ENCODE assay signal across 11 mouse cellular contexts in genomic region chr9:102733999-102734738, GRCm38 (mm10). TPM values are rescaled to one million over a fixed set of nuclear protein-coding genes. Genes with fewer than 3 reads are reported as not detected.
A peak's percentile ranks its signal among the peaks of the same experiment; 100 is the strongest.
DNase-seq lines count a peak whose midpoint lies in the region; ATAC-seq and TF ChIP-seq lines count a peak whose summit lies in the region.
"Had no signal": no experiment of that assay in that cellular context is flagged by ENCODE, and none has a peak within 500 bp of the region (broad histone marks: within the 10 kb centered on the region; RNA-seq: fewer than 3 reads in every experiment).

No protein-coding gene starts in this region.

- no peak for DNase-seq in limb, embryonic 10.5 days (ENCODE audit: low spot score)
- no peak for DNase-seq in Patski (ENCODE audit: low read depth, low spot score)
- peak; percentile 78 for DNase-seq in kidney, adult 18-20 months
- DNase-seq in lung, postnatal 0 days (ENCODE audit: low spot score): peak; percentile 73
- no peak for DNase-seq in hindbrain, embryonic 14.5 days (ENCODE audit: low spot score)
- no peak for DNase-seq in left cerebral cortex, postnatal 14 days (ENCODE audit: low spot score in 2 of 2)

- H3K36me3 ChIP-seq in limb, embryonic 13.5 days: peaks cover 52% of the 10 kb centered on the region
- H3K36me3 ChIP-seq in limb, embryonic 10.5 days: peaks cover 55% of the 10 kb centered on the region
- H3K36me3 ChIP-seq in lung, postnatal 0 days (ENCODE audit: insufficient read depth, low read length): peaks cover 37% of the 10 kb centered on the region
- H3K36me3 ChIP-seq in hindbrain, embryonic 14.5 days (replicated peaks; ENCODE audit: control insufficient read depth, insufficient read depth): peaks cover 53% of the 10 kb centered on the region

- CTCF ChIA-PET in Patski (lab: Charles Lee): interaction anchor here (0.8 to 4.9 kb wide), 6 partner anchors 11 to 133 kb away, joined by 3 to 26 read pairs (median 3); no protein-coding TSS in a partner anchor

- no peaks in the 10 kb centered on the region for H3K27me3 ChIP-seq in limb, embryonic 13.5 days
- H3K27me3 ChIP-seq in limb, embryonic 10.5 days (ENCODE audit: low read depth, poor library complexity, severe bottlenecking): no peaks in the 10 kb centered on the region
- no peaks in the 10 kb centered on the region for H3K27me3 ChIP-seq in Patski
- no peaks in the 10 kb centered on the region for H3K27me3 ChIP-seq in lung, postnatal 0 days (replicated peaks; ENCODE audit: insufficient read depth, low read length)
- no peaks in the 10 kb centered on the region for H3K27me3 ChIP-seq in hindbrain, embryonic 14.5 days (ENCODE audit: control insufficient read depth, insufficient read depth, low read length)
- H3K27me3 ChIP-seq: hindbrain, embryonic 15.5 days; neural tube, embryonic 12.5 days had no signal

- H3K4me3 ChIP-seq in limb, embryonic 13.5 days: no peak overlapping the region
- no peak overlapping the region for H3K4me3 ChIP-seq in limb, embryonic 10.5 days
- H3K4me3 ChIP-seq in lung, postnatal 0 days (ENCODE audit: low read depth, low read length): no peak overlapping the region
- H3K4me3 ChIP-seq in hindbrain, embryonic 14.5 days (replicated peaks; ENCODE audit: low read length): no peak overlapping the region
- H3K4me3 ChIP-seq: hindbrain, embryonic 15.5 days; neural tube, embryonic 12.5 days had no signal

- no peaks in the 10 kb centered on the region for H3K9me3 ChIP-seq in limb, embryonic 13.5 days
- H3K9me3 ChIP-seq in limb, embryonic 10.5 days (replicated peaks): no peaks in the 10 kb centered on the region
- H3K9me3 ChIP-seq in lung, postnatal 0 days (ENCODE audit: low read length): no peaks in the 10 kb centered on the region
- H3K9me3 ChIP-seq in hindbrain, embryonic 14.5 days (ENCODE audit: control insufficient read depth, low read length): no peaks in the 10 kb centered on the region
- H3K9me3 ChIP-seq: hindbrain, embryonic 15.5 days; neural tube, embryonic 12.5 days had no signal

- 66% methylated on average over 9 of the region's 9 CpGs for WGBS in limb, embryonic 13.5 days
- WGBS in limb, embryonic 10.5 days: 85% methylated on average over 9 of the region's 9 CpGs
- WGBS in lung, postnatal 0 days: 57% methylated on average over 9 of the region's 9 CpGs
- WGBS in hindbrain, embryonic 14.5 days: 74% methylated on average over 9 of the region's 9 CpGs

- ATAC-seq in limb, embryonic 13.5 days (ENCODE audit: low FRiP score, low read depth): no peak
- peak; percentile 13 for ATAC-seq in Patski
- ATAC-seq in lung, postnatal 0 days: peak; percentile 71
- ATAC-seq in hindbrain, embryonic 14.5 days (ENCODE audit: low FRiP score): no peak
- ATAC-seq in cerebellum, adult (ENCODE audit: insufficient number of reproducible peaks, low FRiP score, low TSS enrichment): no peak
- ATAC-seq: forebrain, embryonic 16.5 days had no signal

- H3K4me1 ChIP-seq in limb, embryonic 13.5 days: peaks cover 20% of the 10 kb centered on the region
- H3K4me1 ChIP-seq in limb, embryonic 10.5 days: 0 out of 2 replicates have a peak, but pooled peaks cover 4% of the 10 kb centered on the region
- H3K4me1 ChIP-seq in lung, postnatal 0 days (ENCODE audit: insufficient read depth, low read depth, low read length): peaks cover 27% of the 10 kb centered on the region
- H3K4me1 ChIP-seq in hindbrain, embryonic 14.5 days (replicated peaks; ENCODE audit: control insufficient read depth, insufficient read depth, low read length): no peaks in the 10 kb centered on the region
- H3K4me1 ChIP-seq: hindbrain, embryonic 15.5 days had no signal

- no peak for TF ChIP-seq CTCF in Patski (IDR thresholded peaks at IDR 0.05)
- no peak for TF ChIP-seq CTCF in lung, postnatal 0 days (IDR thresholded peaks at IDR 0.05)

- no peak overlapping the region for H3K4me2 ChIP-seq in limb, embryonic 13.5 days (replicated peaks)
- H3K4me2 ChIP-seq in lung, postnatal 0 days (replicated peaks; ENCODE audit: low read depth, low read length): 0 out of 2 replicates have a peak overlapping the region, but pooled peaks have one; percentile 14
- H3K4me2 ChIP-seq in hindbrain, embryonic 14.5 days (replicated peaks): no peak overlapping the region
- H3K4me2 ChIP-seq: hindbrain, embryonic 15.5 days; neural tube, embryonic 12.5 days had no signal

- in situ Hi-C loops in Patski (cut with MboI; ENCODE audit: low pct_unique_long_range_greater_than_20kb): loop anchor here (5.0 kb wide), 1 partner anchor 43 kb away; no protein-coding TSS in a partner anchor

- intact Hi-C loops in left cerebral cortex, postnatal 14 days (cut with DNase I): loop anchor here (5.0 kb wide), 1 partner anchor 43 kb away; no protein-coding TSS in a partner anchor

- H3K9ac ChIP-seq in limb, embryonic 13.5 days: no peak overlapping the region
- H3K9ac ChIP-seq in lung, postnatal 0 days (replicated peaks; ENCODE audit: low read depth): 0 out of 2 replicates have a peak overlapping the region, but pooled peaks have one; percentile 12
- no peak overlapping the region for H3K9ac ChIP-seq in hindbrain, embryonic 14.5 days
- H3K9ac ChIP-seq: hindbrain, embryonic 15.5 days; neural tube, embryonic 12.5 days had no signal

- 0 out of 2 replicates have a peak, but pooled peaks have one; percentile 4 for TF ChIP-seq EP300 in lung, postnatal 0 days (IDR thresholded peaks at IDR 0.05)

- POLR2A ChIA-PET in Patski (lab: Charles Lee): interaction anchor here (0.7 to 25.8 kb wide), 11 partner anchors 11 to 97 kb away, joined by 3 to 312 read pairs (median 4); no protein-coding TSS in a partner anchor

- peak overlapping the region; percentile 44; the same call in 1 of the 2 replicates for H3K27ac ChIP-seq in limb, embryonic 13.5 days
- no peak overlapping the region for H3K27ac ChIP-seq in limb, embryonic 10.5 days
- H3K27ac ChIP-seq in lung, postnatal 0 days (ENCODE audit: low read length): peak overlapping the region; percentile 85
- H3K27ac ChIP-seq in hindbrain, embryonic 14.5 days: no peak overlapping the region
- H3K27ac ChIP-seq: hindbrain, embryonic 15.5 days; neural tube, embryonic 12.5 days had no signal

RNA-seq across cellular contexts. Expression of gene Amotl2, which starts 17.7 kb away (rescaled TPM):
- polyA plus RNA-seq in limb, embryonic 13.5 days (2015; fragmentation: Nextera tagmentation; extraction: Ambion mirVana): 66.8 and 71.3 TPM in 2 replicates
- 41.6 and 49.1 TPM in 2 replicates for polyA plus RNA-seq in limb, embryonic 10.5 days (2016; fragmentation: Nextera tagmentation; extraction: Ambion mirVana)
- polyA plus RNA-seq in Patski (2021): 306 TPM
- 50.3 and 56.3 TPM in 2 replicates for polyA plus RNA-seq in lung, postnatal 0 days (2015; fragmentation: Nextera tagmentation; extraction: Ambion mirVana)
- polyA plus RNA-seq in hindbrain, embryonic 14.5 days (2014; fragmentation: Nextera tagmentation; extraction: Ambion mirVana): 54.1 and 56.8 TPM in 2 replicates
- 10 to 100 TPM; 16.7 to 19.5 TPM for total RNA-seq in left cerebral cortex, postnatal 14 days (2021)

Comparison
In these comparisons a context has a peak if more than half of its experiments do, and no peak if none do; other contexts are left out.
1. H3K27ac ChIP-seq: peak in limb, embryonic 13.5 days (single experiment) and lung, postnatal 0 days (single experiment); none in limb, embryonic 10.5 days (single experiment) and hindbrain, embryonic 14.5 days (single experiment).
2. ATAC-seq: peak in Patski (single experiment) and lung, postnatal 0 days (single experiment); none in limb, embryonic 13.5 days (single experiment), hindbrain, embryonic 14.5 days (single experiment) and cerebellum, adult (single experiment).
3. DNase-seq: peak in kidney, adult 18-20 months (single experiment) and lung, postnatal 0 days (single experiment); none in limb, embryonic 10.5 days (single experiment), Patski (single experiment), hindbrain, embryonic 14.5 days (single experiment) and left cerebral cortex, postnatal 14 days (0 of 2).